Mouse (Mus musculus) lung, embryonic 15.5 days (tissue): ENCODE measurements at regions not wholly inside any gene's neighbourhood (a gene's known extent, or its start where the extent isn't known, plus 50 kb on each side); places are given as distances from the start of the nearest gene placed in this dataset.

Experiments
- ATAC-seq: fragments of 200-750 bp; cut with Nextera tagmentation; 2 replicates; pipeline ENCODE4 v1.8.0; 2017; ENCODE audit warnings: moderate number of reproducible peaks, borderline replicate concordance; ENCODE audit not compliant: low FRiP score, low TSS enrichment; ENCODE audit errors: extremely low read depth
- H3K27ac ChIP-seq: fragments of 300-500 bp; sonication (generic); 2 replicates; pipeline ENCODE4 v1.5.1; 2015; ENCODE audit warnings: moderate library complexity, mild to moderate bottlenecking, inconsistent platforms
- H3K27me3 ChIP-seq: fragments of 300-500 bp; sonication (generic); 2 replicates; pipeline ENCODE4 v1.6.1; 2015; ENCODE audit warnings: inconsistent platforms
- H3K36me3 ChIP-seq: fragments of 300-500 bp; sonication (generic); 2 replicates; pipeline ENCODE4 v1.6.1; 2015; ENCODE audit warnings: inconsistent platforms
- H3K4me1 ChIP-seq: fragments of 300-500 bp; sonication (generic); 2 replicates; pipeline ENCODE4 v1.6.1; 2015; ENCODE audit warnings: inconsistent platforms
- H3K4me2 ChIP-seq: fragments of 300-500 bp; sonication (generic); 2 replicates; pipeline ENCODE4 v1.6.1; 2015; ENCODE audit warnings: inconsistent platforms, mild to moderate bottlenecking, moderate library complexity
- H3K4me3 ChIP-seq: fragments of 300-500 bp; sonication (generic); 2 replicates; pipeline ENCODE4 v1.5.1; 2015; ENCODE audit warnings: mild to moderate bottlenecking, inconsistent platforms
- H3K9ac ChIP-seq: fragments of 300-500 bp; sonication (generic); 2 replicates; pipeline ENCODE4 v1.6.1; 2015; ENCODE audit warnings: inconsistent platforms
- H3K9me3 ChIP-seq: fragments of 300-500 bp; sonication (generic); 2 replicates; pipeline ENCODE4 v1.6.1; 2016; ENCODE audit warnings: inconsistent platforms
- WGBS: fragments of 180-500 bp; shearing (Covaris S2); methylation state at CpG from one replicate; pipeline ENCODE4 v1.1.7; 2015; 5-methylcytosine and 5-hydroxymethylcytosine counted together

GRCm38 (mm10) chr15:52483598-52484165 lies 1401.0 kb upstream of the Gm7489 start:
- no peak for ATAC-seq
- WGBS, result 39% methylated on average over 5 of the region's 5 CpGs
- no peaks in the 10 kb centered on the region for H3K4me1 ChIP-seq

GRCm38 (mm10) chr15:52484276-52484675 lies 1400.4 kb upstream of the Gm7489 start:
- no peak overlapping the region for H3K9ac ChIP-seq
- H3K27me3 ChIP-seq, result no peaks in the 10 kb centered on the region
- H3K4me2 ChIP-seq, result no peak overlapping the region
- 47% methylated on average over 5 of the region's 5 CpGs for WGBS
- no peaks in the 10 kb centered on the region for H3K4me1 ChIP-seq
- H3K27ac ChIP-seq, result no peak overlapping the region
- no peaks in the 10 kb centered on the region for H3K9me3 ChIP-seq
- no peaks in the 10 kb centered on the region for H3K36me3 ChIP-seq
- no peak for ATAC-seq
- H3K4me3 ChIP-seq, result no peak overlapping the region

More at GRCm38 (mm10) chr15:52483598-52484165, 1401.0 kb upstream of the Gm7489 start:
- H3K9ac ChIP-seq, result no peak overlapping the region
- H3K27ac ChIP-seq, result no peak overlapping the region
- no peaks in the 10 kb centered on the region for H3K27me3 ChIP-seq
- H3K36me3 ChIP-seq, result no peaks in the 10 kb centered on the region
- H3K9me3 ChIP-seq, result no peaks in the 10 kb centered on the region
- H3K4me2 ChIP-seq, result no peak overlapping the region
- no peak overlapping the region for H3K4me3 ChIP-seq

GRCm38 (mm10) chr15:52505278-52505831 lies 1379.4 kb upstream of the Gm7489 start:
- no peak for ATAC-seq
- Histone ChIP-seq H3K4me1 (no peaks in the 10 kb centered on the region), H3K4me3 (no peak overlapping the region), H3K27me3 (no peaks in the 10 kb centered on the region), H3K27ac (no peak overlapping the region), H3K9ac (no peak overlapping the region), H3K4me2 (no peak overlapping the region), H3K9me3 (no peaks in the 10 kb centered on the region), H3K36me3 (no peaks in the 10 kb centered on the region)
- 29% methylated on average over 9 of the region's 9 CpGs for WGBS

- no peak for ATAC-seq
- no peaks in the 10 kb centered on the region for H3K27me3 ChIP-seq
- H3K9me3 ChIP-seq, result no peaks in the 10 kb centered on the region
- H3K4me2 ChIP-seq, result no peak overlapping the region
- H3K4me1 ChIP-seq, result no peaks in the 10 kb centered on the region
- H3K4me3 ChIP-seq, result no peak overlapping the region
- H3K27ac ChIP-seq, result no peak overlapping the region
- H3K9ac ChIP-seq, result no peak overlapping the region
- no peaks in the 10 kb centered on the region for H3K36me3 ChIP-seq
- WGBS, result 6% methylated on average over 7 of the region's 7 CpGs
Measured at GRCm38 (mm10) chr15:52506930-52507329, 1377.8 kb upstream of the Gm7489 start.

- no peak overlapping the region for H3K9ac ChIP-seq
- H3K4me3 ChIP-seq, result no peak overlapping the region
- no peaks in the 10 kb centered on the region for H3K9me3 ChIP-seq
- no peak overlapping the region for H3K4me2 ChIP-seq
- no peak for ATAC-seq
- no peaks in the 10 kb centered on the region for H3K27me3 ChIP-seq
- WGBS, result 50% methylated on average over 2 of the region's 2 CpGs
- H3K4me1 ChIP-seq, result no peaks in the 10 kb centered on the region
- H3K27ac ChIP-seq, result no peak overlapping the region
- H3K36me3 ChIP-seq, result no peaks in the 10 kb centered on the region
Measured at GRCm38 (mm10) chr15:52508609-52509008, 1376.1 kb upstream of the Gm7489 start.

- 57% methylated on average over 4 of the region's 4 CpGs for WGBS
- no peaks in the 10 kb centered on the region for H3K36me3 ChIP-seq
- ATAC-seq, result no peak
- H3K27ac ChIP-seq, result no peak overlapping the region
- no peak overlapping the region for H3K4me3 ChIP-seq
- H3K4me2 ChIP-seq, result no peak overlapping the region
- H3K9ac ChIP-seq, result no peak overlapping the region
- no peaks in the 10 kb centered on the region for H3K4me1 ChIP-seq
- H3K27me3 ChIP-seq, result no peaks in the 10 kb centered on the region
- no peaks in the 10 kb centered on the region for H3K9me3 ChIP-seq
Measured at GRCm38 (mm10) chr15:52510137-52510536, 1374.6 kb upstream of the Gm7489 start.

GRCm38 (mm10) chr15:52536594-52536993 lies 1348.1 kb upstream of the Gm7489 start:
- H3K27me3 ChIP-seq, result no peaks in the 10 kb centered on the region
- no peak overlapping the region for H3K4me2 ChIP-seq
- H3K27ac ChIP-seq, result no peak overlapping the region
- no peaks in the 10 kb centered on the region for H3K4me1 ChIP-seq
- H3K9me3 ChIP-seq, result no peaks in the 10 kb centered on the region
- no peak for ATAC-seq
- WGBS, result 84% methylated on average over 2 of the region's 2 CpGs
- H3K9ac ChIP-seq, result no peak overlapping the region
- H3K36me3 ChIP-seq, result no peaks in the 10 kb centered on the region
- H3K4me3 ChIP-seq, result no peak overlapping the region

GRCm38 (mm10) chr15:52558682-52559081 lies 1326.0 kb upstream of the Gm7489 start:
- H3K4me3 ChIP-seq, result no peak overlapping the region
- H3K36me3 ChIP-seq, result no peaks in the 10 kb centered on the region
- H3K27me3 ChIP-seq, result no peaks in the 10 kb centered on the region
- H3K9ac ChIP-seq, result no peak overlapping the region
- no peak for ATAC-seq
- no peaks in the 10 kb centered on the region for H3K4me1 ChIP-seq
- H3K4me2 ChIP-seq, result no peak overlapping the region
- H3K9me3 ChIP-seq, result no peaks in the 10 kb centered on the region
- H3K27ac ChIP-seq, result no peak overlapping the region

- 80% methylated on average over 1 of the region's 1 CpGs for WGBS
- H3K36me3 ChIP-seq, result no peaks in the 10 kb centered on the region
- H3K4me2 ChIP-seq, result no peak overlapping the region
- no peak for ATAC-seq
- H3K4me1 ChIP-seq, result no peaks in the 10 kb centered on the region
- no peak overlapping the region for H3K4me3 ChIP-seq
- H3K27me3 ChIP-seq, result no peaks in the 10 kb centered on the region
- H3K27ac ChIP-seq, result no peak overlapping the region
- no peak overlapping the region for H3K9ac ChIP-seq
- no peaks in the 10 kb centered on the region for H3K9me3 ChIP-seq
Measured at GRCm38 (mm10) chr15:52564078-52564477, 1320.6 kb upstream of the Gm7489 start.

GRCm38 (mm10) chr15:52565449-52565851 lies 1319.3 kb upstream of the Gm7489 start:
- no peaks in the 10 kb centered on the region for H3K36me3 ChIP-seq
- 69% methylated on average over 5 of the region's 5 CpGs for WGBS
- H3K4me3 ChIP-seq, result no peak overlapping the region
- ATAC-seq, result no peak
- no peaks in the 10 kb centered on the region for H3K27me3 ChIP-seq
- H3K27ac ChIP-seq, result no peak overlapping the region
- no peaks in the 10 kb centered on the region for H3K9me3 ChIP-seq
- H3K9ac ChIP-seq, result no peak overlapping the region
- no peaks in the 10 kb centered on the region for H3K4me1 ChIP-seq
- H3K4me2 ChIP-seq, result no peak overlapping the region

- no peak overlapping the region for H3K9ac ChIP-seq
- H3K27ac ChIP-seq, result no peak overlapping the region
- no peaks in the 10 kb centered on the region for H3K27me3 ChIP-seq
- no peak overlapping the region for H3K4me2 ChIP-seq
- H3K4me1 ChIP-seq, result no peaks in the 10 kb centered on the region
- H3K36me3 ChIP-seq, result no peaks in the 10 kb centered on the region
- H3K9me3 ChIP-seq, result no peaks in the 10 kb centered on the region
- ATAC-seq, result no peak
- H3K4me3 ChIP-seq, result no peak overlapping the region
- WGBS, result 97% methylated on average over 1 of the region's 1 CpGs
Measured at GRCm38 (mm10) chr15:52570256-52570655, 1314.5 kb upstream of the Gm7489 start.

GRCm38 (mm10) chr15:52577614-52578013 lies 1307.1 kb upstream of the Gm7489 start:
- no peak overlapping the region for H3K4me2 ChIP-seq
- no peak overlapping the region for H3K4me3 ChIP-seq
- no peaks in the 10 kb centered on the region for H3K27me3 ChIP-seq
- 78% methylated on average over 2 of the region's 2 CpGs for WGBS
- H3K4me1 ChIP-seq, result no peaks in the 10 kb centered on the region
- no peaks in the 10 kb centered on the region for H3K36me3 ChIP-seq
- H3K9ac ChIP-seq, result no peak overlapping the region
- no peak for ATAC-seq
- H3K27ac ChIP-seq, result no peak overlapping the region
- no peaks in the 10 kb centered on the region for H3K9me3 ChIP-seq

GRCm38 (mm10) chr15:52589391-52589790 lies 1295.3 kb upstream of the Gm7489 start:
- H3K36me3 ChIP-seq, result no peaks in the 10 kb centered on the region
- 17% methylated on average over 4 of the region's 4 CpGs for WGBS
- no peaks in the 10 kb centered on the region for H3K4me1 ChIP-seq
- ATAC-seq, result no peak
- no peak overlapping the region for H3K4me3 ChIP-seq
- H3K27me3 ChIP-seq, result no peaks in the 10 kb centered on the region
- no peak overlapping the region for H3K9ac ChIP-seq
- H3K9me3 ChIP-seq, result no peaks in the 10 kb centered on the region
- no peak overlapping the region for H3K4me2 ChIP-seq
- no peak overlapping the region for H3K27ac ChIP-seq
